Mouse (Mus musculus) cerebellum, postnatal 36 days (tissue): ENCODE results near the gene Lpin3.

Source experiments
- DNase-seq, 2 experiments: peaks; one replicate each; pipeline ENCODE4 v3.0.0; 2021 to 2022; ENCODE audit warnings: mixed read lengths in 2 of 2

The Lpin3 gene

GRCm38 (mm10) chr2:160887284-160887683 lies 6.8 kb downstream of the Lpin3 start:
- peak; percentile 88 to 93 for DNase-seq

- peak in 1 of 2 experiments; percentile 50 for DNase-seq
Measured at GRCm38 (mm10) chr2:160887859-160888258, 7.4 kb downstream of the Lpin3 start.

GRCm38 (mm10) chr2:160891045-160891444 lies 10.6 kb downstream of the Lpin3 start:
- DNase-seq = no peak

GRCm38 (mm10) chr2:160891697-160892096 lies 11.2 kb downstream of the Lpin3 start:
- DNase-seq = no peak

- no peak for DNase-seq
Measured at GRCm38 (mm10) chr2:160901656-160902412, 21.4 kb downstream of the Lpin3 start.

GRCm38 (mm10) chr2:160905301-160905700 lies 24.8 kb downstream of the Lpin3 start:
- DNase-seq = no peak

GRCm38 (mm10) chr2:160906101-160906500 lies 25.6 kb downstream of the Lpin3 start:
- DNase-seq = peak; percentile 77 to 82

GRCm38 (mm10) chr2:160908607-160909006 lies 28.1 kb downstream of the Lpin3 start:
- peak in 1 of 2 experiments; percentile 27 for DNase-seq

- no peak for DNase-seq
Measured at GRCm38 (mm10) chr2:160910633-160911032, 30.2 kb downstream of the Lpin3 start.

GRCm38 (mm10) chr2:160911558-160912201 lies 31.2 kb downstream of the Lpin3 start:
- DNase-seq = peak in 1 of 2 experiments; percentile 46

GRCm38 (mm10) chr2:160912231-160912671 lies 31.8 kb downstream of the Lpin3 start, which contains the start of gene Emilin3:
Gene Emilin3 (minus strand): TSS chr2:160912328.
- no peak for DNase-seq

GRCm38 (mm10) chr2:160914656-160915055 lies 34.2 kb downstream of the Lpin3 start:
- DNase-seq = no peak

GRCm38 (mm10) chr2:160915821-160916610 lies 35.5 kb downstream of the Lpin3 start:
- DNase-seq = peak; percentile 58 to 60

- no peak for DNase-seq
Measured at GRCm38 (mm10) chr2:160916714-160917113, 36.2 kb downstream of the Lpin3 start.

- peak in 1 of 2 experiments; percentile 51 for DNase-seq
Measured at GRCm38 (mm10) chr2:160917313-160917712, 36.8 kb downstream of the Lpin3 start.

GRCm38 (mm10) chr2:160918154-160918929 lies 37.9 kb downstream of the Lpin3 start:
- DNase-seq = no peak

- no peak for DNase-seq
Measured at GRCm38 (mm10) chr2:160918930-160919215, 38.4 kb downstream of the Lpin3 start.

GRCm38 (mm10) chr2:160921285-160921684 lies 40.8 kb downstream of the Lpin3 start:
- DNase-seq = no peak

GRCm38 (mm10) chr2:160925203-160925602 lies 44.7 kb downstream of the Lpin3 start:
- DNase-seq = no peak

- DNase-seq = no peak
Measured at GRCm38 (mm10) chr2:160931378-160931777, 50.9 kb downstream of the Lpin3 start.

GRCm38 (mm10) chr2:160932325-160932724 lies 51.9 kb downstream of the Lpin3 start:
- no peak for DNase-seq

GRCm38 (mm10) chr2:160932981-160933380 lies 52.5 kb downstream of the Lpin3 start:
- DNase-seq = no peak

GRCm38 (mm10) chr2:160933890-160934289 lies 53.4 kb downstream of the Lpin3 start:
- no peak for DNase-seq
